Mouse (Mus musculus) C2C12 (cell line): ENCODE data around the gene Rundc3a. TPM values are rescaled to one million over a fixed set of nuclear protein-coding genes. Genes with fewer than 3 reads are reported as not detected.

Experiments used
- H3K27me3 ChIP-seq: one replicate; pipeline ENCODE4 v1.6.1; 2011; ENCODE audit not compliant: control insufficient read depth, insufficient read depth, insufficient read length
- H3K36me3 ChIP-seq: one replicate; pipeline ENCODE4 v1.6.1; 2011; ENCODE audit not compliant: control insufficient read depth, insufficient read depth
- H3K4me3 ChIP-seq: one replicate; pipeline ENCODE4 v1.5.1; 2011; ENCODE audit warnings: mild to moderate bottlenecking, control low read depth; ENCODE audit not compliant: poor library complexity, insufficient read depth, severe bottlenecking
- H3K79me2 ChIP-seq: one replicate; pipeline ENCODE4 v1.6.1; 2011; ENCODE audit not compliant: control insufficient read depth, insufficient read depth
- H3K79me3 ChIP-seq: one replicate; pipeline ENCODE4 v1.6.1; 2011; ENCODE audit warnings: low read depth, control low read depth
- H3ac ChIP-seq: one replicate; pipeline ENCODE3; 2011; ENCODE audit warnings: low read depth; ENCODE audit not compliant: control insufficient read depth, insufficient read length
- CEBPB ChIP-seq: IDR thresholded peaks from one replicate; pipeline ENCODE4 v1.6.1; 2011; ENCODE audit warnings: low read depth, mild to moderate bottlenecking, control low read depth, moderate library complexity
- CTCF ChIP-seq: IDR thresholded peaks from one replicate; pipeline ENCODE4 v1.5.1; 2011; ENCODE audit not compliant: control insufficient read depth, insufficient read depth, insufficient read length
- FOSL1 ChIP-seq: IDR thresholded peaks from one replicate; pipeline ENCODE4 v1.8.0; 2011; ENCODE audit warnings: mild to moderate bottlenecking, low read length; ENCODE audit not compliant: poor library complexity, insufficient read depth, severe bottlenecking
- MAX ChIP-seq: IDR thresholded peaks from one replicate; pipeline ENCODE4 v1.6.1; 2011; ENCODE audit warnings: mild to moderate bottlenecking, control low read depth
- MYOD1 ChIP-seq: IDR thresholded peaks from one replicate; pipeline ENCODE4 v1.6.1; 2011; ENCODE audit warnings: low read depth; ENCODE audit not compliant: control insufficient read depth, insufficient read length
- MYOG ChIP-seq: IDR thresholded peaks from one replicate; pipeline ENCODE4 v1.6.1; 2011; ENCODE audit not compliant: control insufficient read depth, insufficient read length; ENCODE audit errors: extremely low read depth
- USF1 ChIP-seq: IDR thresholded peaks from one replicate; pipeline ENCODE4 v1.6.1; 2011; ENCODE audit warnings: low read depth, mild to moderate bottlenecking, control low read depth, moderate library complexity
- polyA plus RNA-seq: library from polyadenylated mRNA; unstranded; fragments of >200 nt; fragmentation: generic; extraction: Trizol; gene quantifications from one replicate; pipeline ENCODE4 v1.2.1, GENCODE M21; 2012; ENCODE audit warnings: missing spikeins

Rundc3a gene
- polyA plus RNA-seq, 1 experiment: 2.2 TPM

DNA sequence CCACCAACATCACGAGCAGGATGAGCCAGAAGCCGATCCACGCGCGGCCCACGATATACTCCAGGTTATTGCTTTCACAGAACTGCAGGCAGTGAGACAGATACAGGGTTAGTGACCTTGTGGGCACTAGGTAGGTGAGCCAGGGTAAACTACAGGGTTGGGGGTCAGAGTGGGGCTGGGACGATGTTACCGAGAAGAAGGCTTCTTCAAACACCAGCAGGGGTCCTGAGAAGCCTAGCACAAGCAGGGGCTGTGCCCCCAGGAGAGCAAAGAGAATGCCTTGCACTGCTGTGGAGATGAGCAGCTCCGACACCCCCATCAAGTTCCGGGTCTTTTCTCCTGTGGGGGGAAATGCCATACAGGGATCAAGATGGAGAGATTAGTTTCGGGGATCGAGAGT, 37.0 kb upstream of the Rundc3a start:
- no peak overlapping the region for H3K4me3 ChIP-seq
- H3K79me3 ChIP-seq: no peaks in the 10 kb centered on the region
- H3K79me2 ChIP-seq: no peaks in the 10 kb centered on the region
- peaks cover 92% of the 10 kb centered on the region for H3K27me3 ChIP-seq
- H3K36me3 ChIP-seq: no peaks in the 10 kb centered on the region
- H3ac ChIP-seq: no peak overlapping the region
- TF ChIP-seq MYOG (no peak), MAX (no peak), CTCF (no peak), FOSL1 (no peak), USF1 (no peak), MYOD1 (no peak), CEBPB (no peak)

DNA sequence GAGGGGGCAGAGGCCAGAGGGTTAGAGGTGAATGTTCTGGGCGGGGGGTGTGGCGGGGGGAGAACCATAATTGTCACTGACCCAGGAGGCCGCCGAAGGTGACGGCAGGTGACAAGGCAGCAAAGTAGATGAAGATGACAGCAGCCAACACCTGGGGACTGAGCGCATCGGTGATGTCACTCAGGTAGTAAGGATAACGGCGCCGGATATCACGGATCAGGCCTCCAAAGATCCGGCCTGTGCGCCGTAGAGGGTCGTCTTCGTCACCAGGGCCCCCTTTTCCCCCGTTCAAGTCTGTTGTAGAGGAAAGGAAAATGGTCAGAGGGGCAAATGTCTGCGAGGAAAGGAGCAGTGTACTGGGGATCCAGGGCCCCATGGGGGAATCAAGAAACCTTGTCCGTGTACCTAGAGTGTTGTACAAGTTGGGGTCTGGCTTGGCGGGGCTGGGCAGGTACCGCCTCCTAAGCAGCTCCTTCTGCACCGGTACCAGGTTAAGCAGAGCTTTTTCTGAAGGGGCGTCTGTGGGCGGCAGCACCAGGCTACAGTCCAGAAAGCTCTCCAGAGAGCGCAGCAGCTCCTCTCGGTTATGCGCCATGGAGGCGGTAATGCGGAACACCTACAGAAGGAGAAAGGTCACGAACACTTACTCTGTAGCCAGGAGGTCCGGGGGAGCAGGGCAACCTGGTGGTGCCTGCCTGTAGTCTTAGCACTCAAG, 36.4 kb upstream of the Rundc3a start:
- TF ChIP-seq FOSL1: no peak
- no peak for TF ChIP-seq CTCF
- TF ChIP-seq USF1: no peak
- no peak for TF ChIP-seq CEBPB
- no peak for TF ChIP-seq MYOD1
- TF ChIP-seq MAX: no peak
- no peak for TF ChIP-seq MYOG
- Histone ChIP-seq H3ac (no peak overlapping the region), H3K27me3 (peaks cover 92% of the 10 kb centered on the region), H3K79me3 (no peaks in the 10 kb centered on the region), H3K4me3 (no peak overlapping the region), H3K79me2 (no peaks in the 10 kb centered on the region), H3K36me3 (no peaks in the 10 kb centered on the region)

DNA sequence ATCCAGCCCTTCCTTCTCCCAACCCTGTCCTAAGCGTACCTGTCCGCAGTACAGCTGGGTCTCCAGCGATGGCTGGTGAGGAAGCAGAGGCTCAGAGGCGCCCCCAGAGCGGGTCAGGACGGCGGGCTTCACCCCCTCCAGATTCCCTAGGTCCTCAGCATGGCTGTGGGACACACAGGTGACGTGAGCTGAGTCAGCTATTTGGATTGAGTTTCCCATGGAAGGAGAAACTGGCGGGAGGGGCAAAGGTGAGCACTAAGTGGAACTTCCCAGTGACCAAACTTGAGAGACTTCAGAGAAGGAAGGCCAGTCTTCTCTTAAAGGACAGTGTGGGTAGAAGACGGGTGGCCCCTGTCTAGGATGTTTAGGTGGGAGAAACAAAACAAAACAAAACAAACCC, 34.8 kb upstream of the Rundc3a start:
- no peaks in the 10 kb centered on the region for H3K79me2 ChIP-seq
- no peak for TF ChIP-seq FOSL1
- TF ChIP-seq CEBPB: no peak
- TF ChIP-seq USF1: no peak
- no peak for TF ChIP-seq MYOG
- peaks cover 92% of the 10 kb centered on the region for H3K27me3 ChIP-seq
- H3ac ChIP-seq: no peak overlapping the region
- H3K36me3 ChIP-seq: no peaks in the 10 kb centered on the region
- no peaks in the 10 kb centered on the region for H3K79me3 ChIP-seq
- H3K4me3 ChIP-seq: no peak overlapping the region

DNA sequence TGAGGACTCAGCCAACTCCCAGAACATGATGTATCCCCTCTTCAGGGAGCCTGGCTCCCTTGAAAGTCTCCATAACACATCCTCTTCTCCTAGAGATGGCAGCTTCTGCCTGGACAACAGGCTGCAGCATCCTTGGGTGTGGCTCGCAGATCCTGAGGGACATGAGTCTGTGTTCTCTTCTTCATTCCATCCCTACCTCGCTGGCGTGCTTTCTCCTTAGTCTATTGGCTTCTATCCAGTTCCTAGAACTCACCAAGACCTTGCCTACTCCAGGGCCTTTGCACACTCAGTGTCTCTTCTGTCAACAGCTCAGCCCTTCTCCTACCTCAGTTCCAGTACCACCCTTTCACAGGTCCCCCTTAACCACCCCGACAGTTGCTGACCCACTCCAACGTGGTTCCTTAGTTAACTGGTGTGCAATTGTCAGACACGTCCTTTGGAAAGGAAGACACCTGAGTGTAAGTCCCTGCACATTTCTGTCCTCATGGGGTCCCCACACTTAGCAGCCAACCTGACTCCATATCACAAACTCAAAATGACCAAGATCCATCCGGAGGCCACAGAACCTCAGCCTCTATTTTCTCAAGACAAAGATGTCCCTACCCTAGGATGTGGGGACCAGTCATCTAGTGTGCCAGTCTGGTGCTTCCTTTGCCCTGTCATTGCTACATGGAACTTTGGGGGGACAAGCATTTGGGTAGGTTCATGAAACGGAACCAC, 31.3 kb upstream of the Rundc3a start:
- peaks cover 93% of the 10 kb centered on the region for H3K27me3 ChIP-seq

DNA sequence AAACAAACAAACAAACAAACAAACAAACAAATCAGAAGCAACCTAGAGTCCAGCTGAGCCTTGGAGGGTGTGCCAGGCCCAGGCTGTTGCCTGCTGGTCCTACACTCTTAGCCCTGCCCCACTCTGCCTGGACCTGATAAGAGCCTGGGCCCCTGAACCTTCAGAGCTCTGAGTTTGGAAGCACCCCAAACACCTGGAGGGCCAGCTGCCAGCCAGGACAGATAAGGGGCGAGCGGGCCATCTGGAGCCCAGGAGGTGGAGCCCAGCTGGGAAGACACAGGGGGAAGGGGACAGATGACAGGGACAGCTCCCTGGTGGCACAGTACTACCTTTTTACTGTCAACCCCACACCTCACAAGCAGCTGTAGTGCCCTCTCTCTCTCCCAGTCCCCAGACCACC, 29.6 kb upstream of the Rundc3a start:
- no peak overlapping the region for H3ac ChIP-seq
- no peaks in the 10 kb centered on the region for H3K79me3 ChIP-seq
- peaks cover 89% of the 10 kb centered on the region for H3K27me3 ChIP-seq
- TF ChIP-seq MYOD1: no peak
- no peak for TF ChIP-seq MAX
- TF ChIP-seq USF1: no peak
- no peak for TF ChIP-seq CTCF
- TF ChIP-seq CEBPB: no peak
- TF ChIP-seq MYOG: no peak
- TF ChIP-seq FOSL1: no peak
- H3K36me3 ChIP-seq: no peaks in the 10 kb centered on the region
- no peak overlapping the region for H3K4me3 ChIP-seq
- no peaks in the 10 kb centered on the region for H3K79me2 ChIP-seq

More for the DNA sequence above, 31.3 kb upstream of the Rundc3a start:
- Histone ChIP-seq H3ac (no peak overlapping the region), H3K36me3 (no peaks in the 10 kb centered on the region), H3K79me3 (no peaks in the 10 kb centered on the region), H3K79me2 (no peaks in the 10 kb centered on the region), H3K4me3 (no peak overlapping the region)
- TF ChIP-seq MYOG (no peak), CEBPB (no peak)

DNA sequence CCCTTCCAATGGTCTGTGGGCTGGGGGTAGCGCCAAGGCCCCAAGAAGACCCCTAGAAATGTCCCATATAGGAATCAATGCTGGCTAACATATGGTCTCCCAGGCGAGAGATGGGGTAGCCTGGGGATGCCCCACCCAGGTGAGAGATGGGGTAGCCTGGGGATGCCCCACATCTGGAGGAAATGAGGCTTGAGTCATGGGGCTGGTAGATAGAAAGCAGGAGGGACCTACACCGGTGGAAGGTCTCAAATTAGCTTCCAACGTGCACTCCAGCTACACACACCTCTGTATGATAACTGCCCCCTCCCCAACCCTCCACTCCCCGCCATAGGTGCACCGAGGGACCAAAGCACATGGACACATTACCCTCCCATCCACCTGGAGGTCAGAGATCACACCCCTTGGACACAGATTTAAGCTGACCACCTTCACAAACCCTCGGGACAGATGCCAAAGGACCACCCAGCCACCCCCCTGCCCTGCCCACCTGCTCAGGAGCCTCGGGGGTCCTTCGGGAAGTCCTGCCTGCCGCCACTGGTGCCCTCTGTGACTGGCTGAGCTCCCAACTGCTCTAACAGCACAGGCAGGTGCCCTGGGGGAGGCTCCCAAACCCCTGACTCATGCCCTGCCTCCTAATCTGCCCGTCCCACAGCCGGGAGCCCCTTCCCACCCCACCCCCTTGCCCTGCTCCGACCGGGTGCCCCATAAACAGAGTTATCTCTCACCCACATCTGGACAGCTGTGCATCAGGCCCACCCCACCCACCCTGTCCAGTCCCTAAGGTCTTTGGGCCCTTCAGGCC, 28.4 kb upstream of the Rundc3a start:
- Histone ChIP-seq H3K79me2 (no peaks in the 10 kb centered on the region), H3K4me3 (no peak overlapping the region), H3K27me3 (peaks cover 89% of the 10 kb centered on the region), H3ac (no peak overlapping the region), H3K79me3 (no peaks in the 10 kb centered on the region), H3K36me3 (no peaks in the 10 kb centered on the region)
- TF ChIP-seq USF1: no peak
- no peak for TF ChIP-seq MYOD1
- TF ChIP-seq MAX: no peak
- TF ChIP-seq FOSL1: no peak
- TF ChIP-seq CEBPB: no peak
- TF ChIP-seq MYOG: no peak
- no peak for TF ChIP-seq CTCF
